Mouse (Mus musculus) lung, postnatal 36 days (tissue): ENCODE data around the gene Fam81a.

ENCODE experiments used
- DNase-seq: peaks from one replicate; pipeline ENCODE4 v3.0.0; 2022; ENCODE audit warnings: mixed read lengths

Gene Fam81a

DNA sequence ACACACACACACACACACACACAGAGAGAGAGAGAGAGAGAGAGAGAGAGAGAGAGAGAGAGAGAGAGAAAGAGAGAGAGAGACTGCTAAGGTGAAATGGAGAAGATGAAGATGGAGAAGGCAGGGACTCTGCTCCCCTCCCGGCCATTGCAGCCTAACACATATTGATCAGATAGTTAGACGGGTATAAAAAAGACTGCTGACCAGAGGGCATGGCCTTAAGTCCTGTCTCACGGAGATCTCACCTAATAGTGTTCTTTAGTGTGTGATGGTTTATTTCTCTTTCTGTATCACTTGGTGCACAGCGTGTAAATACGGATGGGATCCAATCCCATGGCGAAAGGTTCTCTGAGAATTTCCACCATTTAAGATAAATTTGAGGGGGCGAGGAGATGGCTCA lies at the start of gene Fam81a:
Fam81a (minus strand) TSS at position 101 of the 400 bp plus-strand sequence.
- DNase-seq, result no peak

DNA sequence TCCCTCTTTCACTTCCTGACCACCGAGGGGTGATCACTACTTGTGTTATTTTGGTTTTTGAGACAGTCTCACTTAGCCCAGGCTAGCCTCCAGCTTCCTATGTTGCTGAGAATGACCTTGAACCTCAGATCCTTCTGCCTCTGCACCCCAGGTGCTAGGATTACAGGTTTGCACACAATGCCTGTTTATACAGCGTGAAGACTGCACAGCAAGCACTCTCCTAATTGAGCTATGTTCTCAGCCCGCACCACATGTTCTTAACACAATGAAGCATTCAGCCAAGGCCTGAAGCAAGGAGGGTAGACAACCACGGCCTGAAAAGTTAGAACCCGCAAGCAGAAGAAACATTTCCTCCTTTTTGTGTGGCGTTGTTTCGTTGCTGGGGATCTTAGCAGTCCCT lies 40.3 kb upstream of the Fam81a start:
- no peak for DNase-seq

DNA sequence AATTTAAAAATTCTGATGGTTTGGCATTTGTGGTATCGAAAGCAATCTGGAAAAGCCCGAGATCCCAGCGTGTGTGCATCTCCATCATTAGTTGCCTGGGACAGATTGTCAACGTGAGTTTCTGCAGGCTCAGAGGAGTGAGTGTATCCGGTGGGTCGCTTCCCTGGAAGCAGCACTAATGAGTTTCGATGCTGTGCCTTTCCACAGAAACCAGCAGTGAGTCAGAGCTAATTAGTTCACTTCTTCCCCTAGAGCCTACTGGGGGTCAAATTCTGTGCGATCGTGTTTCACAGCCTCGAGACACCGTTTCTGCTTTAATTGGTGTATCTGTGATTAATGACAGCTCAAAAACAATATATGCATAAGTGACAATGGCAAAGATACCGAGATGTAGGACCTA lies 39.4 kb upstream of the Fam81a start:
- DNase-seq, result no peak

DNA sequence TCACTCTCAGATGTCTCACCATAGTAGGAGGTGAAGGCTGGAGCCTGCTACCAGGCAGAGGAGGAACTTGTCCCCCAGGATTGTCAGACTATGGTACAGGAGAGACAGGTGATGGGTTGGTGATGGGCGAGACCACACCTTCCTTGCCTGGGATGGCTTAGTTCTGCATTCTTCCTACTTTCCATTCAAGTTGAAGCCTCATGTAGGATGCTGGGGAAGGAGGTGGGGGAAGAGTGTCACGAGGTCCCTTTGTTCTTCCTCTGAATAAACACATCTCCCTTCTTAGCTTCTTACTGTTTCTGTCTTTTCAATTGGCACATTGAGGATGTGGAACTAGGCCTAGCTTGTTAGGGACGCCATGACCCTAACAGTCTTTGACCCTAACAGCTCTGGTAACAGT lies 33.9 kb upstream of the Fam81a start:
- no peak for DNase-seq

DNA sequence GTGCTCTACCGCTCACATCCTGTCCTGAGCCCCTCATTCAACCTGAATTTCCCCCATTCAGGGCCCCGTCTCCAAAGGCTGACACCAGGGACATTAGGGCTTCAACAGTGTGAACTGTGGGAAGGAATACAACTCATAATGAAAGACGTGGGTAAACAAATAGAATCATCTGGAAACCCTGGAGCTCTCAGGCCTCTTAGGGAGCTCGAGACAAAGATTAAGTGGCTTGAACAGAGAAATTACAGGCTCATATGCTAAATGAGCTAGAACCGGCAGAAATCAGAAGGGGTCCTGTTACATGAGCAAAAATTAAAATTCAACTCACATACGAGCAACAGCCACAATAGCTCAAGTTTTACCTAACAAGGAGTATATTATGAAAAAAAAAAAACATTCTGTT lies 32.5 kb upstream of the Fam81a start:
- DNase-seq, result no peak

DNA sequence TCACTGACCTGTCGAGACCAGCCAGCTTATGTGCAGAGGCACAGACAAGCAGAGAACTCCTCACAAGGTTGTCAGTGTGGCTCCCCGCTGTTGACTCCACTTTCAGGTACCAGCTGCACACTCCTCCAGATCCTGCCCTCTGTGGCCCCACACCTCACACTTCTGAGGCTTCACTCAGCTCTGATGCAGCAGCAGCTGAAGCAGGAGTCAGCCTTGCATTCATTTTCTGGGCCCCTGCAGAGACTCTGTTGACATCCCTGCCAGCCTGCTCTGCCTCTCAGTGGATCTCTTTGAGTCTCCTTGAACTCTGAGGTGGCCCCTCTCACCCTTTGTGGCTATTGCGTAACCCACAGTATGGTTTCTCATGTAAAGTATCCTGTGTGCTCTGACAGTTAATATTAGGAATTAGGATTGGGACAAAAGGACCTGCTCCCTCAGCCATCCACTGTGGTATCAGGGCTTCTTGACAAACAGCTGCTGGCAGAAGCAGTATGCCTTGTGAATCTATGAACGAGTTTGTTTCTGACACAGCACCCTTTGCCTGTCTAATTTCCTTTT lies 32.0 kb upstream of the Fam81a start:
- no peak for DNase-seq

DNA sequence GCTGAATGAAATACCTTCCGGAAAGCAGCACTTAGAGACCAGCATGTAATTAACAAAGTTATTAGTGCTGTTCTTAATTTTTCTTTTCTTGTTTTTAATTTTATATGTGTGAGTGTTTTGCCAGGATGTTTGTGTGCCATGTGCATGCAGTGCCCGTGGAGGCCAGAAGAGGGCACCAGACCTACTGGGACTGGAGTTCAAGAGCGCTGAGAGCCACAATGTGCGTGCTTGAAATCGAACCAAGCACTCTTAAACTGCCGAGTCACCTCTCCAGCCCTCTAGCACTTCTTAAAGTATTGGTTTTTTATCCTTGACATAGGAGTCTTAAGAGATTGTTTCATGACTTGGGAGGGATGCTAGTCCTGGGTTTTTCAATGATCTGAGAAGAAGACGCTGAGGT lies 26.6 kb upstream of the Fam81a start:
- peak; percentile 3 for DNase-seq

DNA sequence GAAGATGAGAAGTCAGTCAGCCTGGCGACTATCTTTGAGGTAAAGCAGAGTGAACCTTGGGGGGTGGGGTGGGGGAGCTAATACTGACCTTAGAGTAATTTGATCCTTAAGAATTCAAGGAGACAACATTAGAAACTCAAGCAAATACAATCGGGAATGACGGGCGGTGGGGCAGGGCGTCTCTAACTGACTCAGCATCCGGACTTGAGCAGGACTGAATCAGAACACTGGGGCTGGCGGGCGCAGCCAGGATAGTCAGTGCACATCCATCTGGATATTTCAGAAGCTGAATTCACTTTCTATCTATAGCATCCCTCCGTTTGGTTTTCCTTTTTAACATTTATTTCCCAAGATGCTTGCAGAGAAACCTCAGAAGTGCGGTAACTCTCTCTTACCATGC lies 17.7 kb upstream of the Fam81a start:
- DNase-seq, result no peak

DNA sequence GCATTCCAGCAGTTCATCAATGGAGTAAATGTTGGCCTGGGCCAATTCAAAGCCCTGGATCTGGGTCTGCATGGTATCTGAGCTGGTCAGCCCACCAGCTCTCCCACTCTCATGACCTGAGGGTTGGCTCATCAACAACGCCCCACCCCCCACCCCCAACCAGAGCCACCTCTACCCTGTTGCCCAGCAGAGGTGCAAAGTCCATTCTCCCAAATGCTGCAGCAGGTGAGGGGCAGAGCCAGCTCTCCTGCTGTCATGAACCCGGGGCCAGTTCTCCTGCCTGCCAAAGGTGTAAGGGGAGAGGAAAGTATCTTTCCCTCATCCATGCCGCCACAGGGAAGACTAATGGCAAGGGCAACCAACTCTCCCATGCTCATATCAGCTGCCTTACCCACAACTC lies 5.3 kb upstream of the Fam81a start:
- DNase-seq, result no peak

DNA sequence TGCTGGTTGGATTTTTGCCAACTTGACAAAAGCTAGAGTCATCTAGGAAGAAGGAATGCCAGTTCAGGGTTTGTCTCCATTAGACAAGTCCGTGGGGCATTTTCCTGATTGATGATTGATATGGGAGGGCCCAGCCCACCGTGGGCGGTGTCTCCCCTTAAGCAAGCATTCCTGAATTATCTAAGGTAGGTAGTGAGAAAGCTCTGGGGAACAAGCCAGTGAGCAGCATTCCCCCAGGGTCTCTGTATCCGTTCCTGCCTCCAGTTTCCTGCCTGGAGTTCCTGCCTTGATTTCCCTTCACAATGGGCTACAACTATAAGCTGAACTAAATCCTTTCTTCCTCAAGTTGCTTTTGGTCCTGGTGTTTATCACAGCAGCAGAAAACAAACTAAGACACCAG lies 3.1 kb upstream of the Fam81a start:
- DNase-seq, result no peak

DNA sequence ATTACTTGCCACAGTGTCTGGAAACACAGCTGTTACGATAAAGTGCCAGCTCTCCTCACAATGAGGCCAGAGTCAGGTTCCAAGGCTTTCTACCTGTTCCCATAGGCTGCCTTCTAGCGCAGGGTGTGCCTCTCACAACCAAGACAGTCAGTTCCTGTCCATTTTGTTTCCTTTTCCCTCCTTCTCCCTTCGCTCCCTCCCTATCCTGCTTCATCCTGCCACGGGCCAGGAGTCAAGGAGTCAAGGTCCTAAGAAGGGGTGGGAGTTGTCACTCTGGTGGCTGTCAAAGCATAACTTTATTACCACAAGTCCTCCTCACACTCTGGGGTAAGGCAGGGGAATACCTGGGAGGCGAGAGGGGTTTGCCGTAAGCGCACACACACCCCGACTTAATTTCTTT lies 966 bp upstream of the Fam81a start:
- DNase-seq, result no peak

DNA sequence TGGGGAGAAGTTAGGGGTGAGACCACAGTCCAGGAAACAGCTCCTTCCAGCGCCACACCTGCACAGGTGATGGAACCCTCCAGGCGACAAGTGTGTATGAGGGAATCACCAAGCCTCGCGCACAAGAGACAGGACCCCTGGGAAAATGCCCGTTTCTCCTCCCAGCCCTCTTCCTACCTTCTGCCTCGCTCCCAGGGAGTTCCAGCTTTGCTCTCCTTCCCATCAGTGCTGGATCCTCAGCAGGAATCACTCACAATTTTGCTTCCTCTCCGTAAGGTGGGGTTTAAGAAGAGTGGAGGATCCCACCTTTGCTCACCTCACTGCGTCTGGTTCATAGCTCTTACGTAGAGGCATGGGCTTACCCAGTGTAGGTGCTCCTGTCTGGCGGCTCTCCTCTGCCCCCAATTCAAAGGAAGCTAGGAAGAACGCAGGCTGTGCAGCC lies 454 bp downstream of the Fam81a start:
- no peak for DNase-seq

DNA sequence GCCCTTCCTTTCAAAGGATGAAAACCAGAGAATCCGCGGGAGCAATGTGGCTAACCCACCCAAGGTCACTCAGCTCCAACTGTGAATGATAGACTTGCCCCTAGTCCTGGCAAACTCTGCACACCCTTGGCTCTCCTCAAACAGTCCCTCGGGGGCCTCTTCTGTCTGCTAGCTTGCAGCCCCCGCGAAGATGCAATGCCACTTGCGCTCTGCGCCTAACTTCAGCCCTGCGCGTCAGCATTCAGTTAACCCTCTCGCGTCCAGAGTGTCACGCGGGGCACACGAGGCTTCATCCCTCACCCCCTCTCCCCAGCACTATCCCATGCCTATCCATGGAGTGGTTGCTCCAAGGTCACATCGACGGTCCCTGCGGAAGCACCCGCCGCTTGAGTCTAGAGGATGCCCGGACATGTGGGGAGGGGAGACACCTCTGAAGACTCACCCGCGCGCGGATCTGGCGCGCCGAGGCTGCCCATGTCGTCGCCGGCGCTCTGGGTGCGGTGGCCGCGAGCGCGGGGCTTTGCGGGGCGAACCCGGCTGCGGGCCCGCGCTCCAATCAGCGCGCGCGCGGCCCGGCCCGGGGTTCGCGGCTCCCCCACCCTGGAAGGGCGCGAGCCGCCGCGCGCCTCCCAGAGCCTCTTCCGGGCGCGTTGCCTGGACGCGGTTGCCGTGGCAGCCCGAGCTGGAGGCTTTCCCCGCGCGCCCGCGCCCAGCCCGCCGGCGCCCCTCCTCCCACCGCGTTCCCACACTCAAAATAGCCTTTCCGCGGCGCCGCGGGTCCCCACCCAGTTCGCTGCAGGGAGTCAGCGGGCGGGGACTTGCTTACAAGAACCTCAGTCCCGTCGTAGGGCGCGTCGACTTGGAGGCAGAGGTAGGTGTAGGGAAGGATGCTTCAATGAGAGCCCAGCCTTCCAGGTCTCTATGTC lies 1.2 kb downstream of the Fam81a start:
- DNase-seq, result peak; percentile 66

DNA sequence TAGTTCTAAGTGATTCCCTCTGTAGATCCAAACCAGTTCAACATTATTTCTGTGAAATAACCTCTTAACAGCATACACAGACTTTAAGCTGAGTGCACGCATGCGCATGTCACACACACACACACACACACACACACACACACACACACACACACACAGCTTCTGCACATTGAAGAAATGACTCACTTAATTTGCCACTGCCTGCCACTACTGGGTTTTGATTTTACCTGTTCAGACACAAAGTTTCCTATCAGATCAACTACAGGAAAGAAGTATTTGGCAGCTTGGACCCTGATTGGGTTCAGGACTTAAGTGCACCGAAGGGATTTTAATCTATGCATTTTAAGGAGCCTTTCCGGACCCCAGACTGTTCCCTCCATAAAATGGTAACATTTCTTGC lies 2.0 kb downstream of the Fam81a start:
- no peak for DNase-seq

DNA sequence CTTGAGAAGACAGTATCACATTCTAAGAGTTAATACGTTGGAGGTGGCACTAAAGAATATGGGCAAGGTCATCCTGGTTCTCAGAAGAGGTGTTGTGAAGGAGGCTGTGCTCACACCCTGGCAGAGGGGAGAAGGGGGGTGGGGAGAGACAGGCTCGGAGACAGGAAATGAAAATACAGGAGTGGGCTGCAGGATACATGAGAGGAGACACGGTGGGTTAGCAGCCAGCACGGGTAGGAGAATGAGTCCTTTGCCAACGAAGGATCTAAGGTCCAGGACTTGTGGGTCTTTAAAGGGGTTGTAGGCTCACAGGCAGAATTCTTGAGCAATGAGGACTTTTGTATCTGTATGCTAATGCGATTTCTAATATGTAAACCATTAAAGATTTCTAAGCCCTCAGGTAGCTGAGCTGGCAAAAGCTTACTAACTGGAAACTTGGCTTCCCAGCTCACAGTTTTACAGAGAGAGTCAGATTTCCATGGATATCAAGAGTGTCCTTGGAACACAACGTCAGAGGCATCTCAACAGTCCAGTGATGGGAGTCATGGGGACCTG lies 3.0 kb downstream of the Fam81a start:
- DNase-seq, result no peak

DNA sequence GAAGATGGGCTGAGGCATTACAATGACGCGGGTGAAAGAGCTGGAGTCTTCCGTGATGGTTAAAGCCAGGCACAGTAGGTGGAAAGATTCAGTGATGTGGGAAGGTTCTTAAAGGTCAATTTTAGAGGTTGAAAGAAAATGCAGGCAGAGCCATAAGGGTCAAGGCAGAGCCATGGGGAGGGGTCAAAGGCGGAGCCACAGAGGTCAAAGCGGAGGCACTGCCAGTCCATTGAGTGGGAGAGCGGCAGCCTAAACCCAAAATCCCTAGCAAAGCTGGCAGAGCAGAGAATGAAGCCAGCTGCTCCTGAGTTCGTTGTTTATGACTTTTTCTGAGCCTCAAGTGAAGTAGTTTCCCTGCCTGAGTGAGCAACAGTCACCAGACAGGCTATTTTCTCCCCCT lies 3.8 kb downstream of the Fam81a start:
- no peak for DNase-seq

DNA sequence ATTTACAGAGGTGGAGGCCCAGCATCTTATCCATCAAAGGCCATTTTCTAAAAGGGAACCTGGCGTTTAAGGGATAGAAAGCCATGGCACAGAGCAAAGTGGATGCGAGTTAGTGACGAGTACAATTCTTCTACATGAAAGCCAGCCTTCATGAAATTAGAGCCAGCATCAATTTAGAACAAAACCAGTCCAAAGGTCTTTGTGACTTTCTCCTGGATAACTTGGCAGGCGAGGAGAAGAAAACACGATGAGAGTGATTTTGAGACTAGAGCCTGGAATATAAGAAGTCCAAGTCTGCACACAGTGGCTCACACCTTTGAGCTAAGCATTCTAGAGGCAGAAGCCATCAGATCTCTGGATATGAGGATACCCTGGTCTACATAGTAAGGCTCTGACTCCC lies 4.4 kb downstream of the Fam81a start:
- DNase-seq, result no peak

DNA sequence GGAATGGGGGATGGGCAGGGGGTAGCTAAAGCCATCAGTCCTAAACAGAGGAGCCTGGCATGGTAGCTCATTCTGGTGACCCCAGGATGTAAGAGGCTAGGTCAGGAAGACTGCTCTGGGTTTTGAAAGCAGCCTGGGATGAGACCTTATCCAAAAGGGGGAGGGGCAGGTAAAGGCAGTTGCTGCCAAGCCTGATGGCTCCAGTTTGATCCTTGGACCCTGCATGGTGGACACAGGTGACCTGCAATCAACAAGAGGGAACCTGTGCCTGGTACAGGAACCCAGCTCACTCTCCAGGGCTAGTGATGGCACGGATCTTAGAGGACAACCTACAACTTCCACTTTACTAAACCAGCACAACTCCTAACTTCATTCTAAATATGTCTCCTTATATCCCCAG lies 7.2 kb downstream of the Fam81a start:
- DNase-seq, result no peak

DNA sequence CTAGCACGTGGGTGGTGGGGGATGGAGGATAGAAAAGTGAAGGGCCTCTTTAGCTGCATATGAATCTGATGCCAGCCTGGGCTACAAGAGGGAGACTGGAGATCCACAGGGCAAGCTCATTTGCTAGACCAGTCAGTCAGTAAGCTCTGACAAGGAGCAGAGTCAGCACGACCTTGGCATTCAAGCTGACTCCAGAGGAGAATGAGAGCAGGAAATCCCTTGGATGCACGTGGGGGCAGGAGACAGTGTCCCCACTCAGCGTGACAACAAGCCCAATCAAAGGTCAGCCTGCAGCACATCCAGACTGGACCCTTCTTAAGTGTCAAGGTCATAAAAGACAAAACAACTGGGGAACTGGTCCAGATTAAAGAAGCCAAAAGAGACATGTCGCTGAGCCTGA lies 7.6 kb downstream of the Fam81a start:
- no peak for DNase-seq

DNA sequence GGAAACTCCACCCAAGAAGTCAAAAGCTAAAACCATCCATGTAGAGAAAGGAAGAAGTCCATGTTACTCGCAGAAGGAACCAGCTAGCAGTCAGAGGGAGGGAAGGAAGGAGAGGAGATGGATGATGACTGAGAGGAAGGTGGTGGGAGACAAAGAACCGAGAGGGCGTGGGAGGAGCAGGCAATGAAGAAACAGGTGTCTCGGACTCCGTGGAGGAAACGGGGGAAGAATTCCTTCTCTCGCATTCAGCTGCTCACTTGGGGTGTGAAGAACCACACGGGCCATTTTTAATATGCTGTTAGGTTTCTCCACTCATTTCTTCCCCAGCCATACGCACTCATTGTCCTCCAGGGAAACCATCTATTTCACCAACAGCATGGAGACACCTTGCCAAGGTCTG lies 8.1 kb downstream of the Fam81a start:
- DNase-seq, result no peak

DNA sequence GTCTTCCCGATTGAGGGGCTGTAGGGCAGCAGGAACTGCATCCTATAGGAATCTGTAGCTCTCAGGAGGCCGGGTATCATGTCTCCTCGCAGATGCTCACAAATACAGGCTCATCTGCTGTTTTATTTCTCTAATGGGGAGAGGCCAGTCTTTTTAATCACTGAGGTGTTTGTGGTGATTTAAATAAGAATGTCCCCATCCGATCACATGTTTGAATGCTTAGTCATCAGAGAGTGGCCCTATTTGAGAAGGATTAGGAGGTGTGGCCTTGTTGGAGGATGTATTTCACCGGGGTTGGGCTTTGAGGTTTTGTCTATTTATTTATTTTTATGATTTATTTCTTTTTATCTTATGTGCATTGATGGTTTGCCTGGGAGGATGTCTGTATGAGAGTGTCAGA lies 11.6 kb downstream of the Fam81a start:
- no peak for DNase-seq

DNA sequence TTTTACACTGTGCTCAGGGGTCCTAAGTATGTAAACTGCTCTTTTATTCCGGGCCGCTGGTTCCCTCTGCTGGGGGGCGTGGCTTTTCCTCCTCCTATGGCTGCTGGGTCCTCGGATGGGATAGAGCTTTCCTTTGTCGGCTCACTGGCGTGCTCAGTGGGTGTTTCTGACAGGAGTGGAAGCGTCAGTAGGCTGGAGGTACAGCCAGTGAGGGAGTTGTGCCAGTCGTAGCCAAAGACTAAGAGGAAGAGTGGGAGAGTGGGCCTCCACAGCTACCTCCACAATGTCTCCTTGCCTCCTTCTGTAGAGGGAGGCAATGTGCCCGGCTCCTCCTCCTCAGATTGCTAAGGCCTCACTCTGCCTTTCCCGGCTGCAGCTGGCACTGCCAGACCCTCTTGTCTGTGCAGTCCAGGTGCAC lies 30.5 kb downstream of the Fam81a start:
- DNase-seq, result no peak

DNA sequence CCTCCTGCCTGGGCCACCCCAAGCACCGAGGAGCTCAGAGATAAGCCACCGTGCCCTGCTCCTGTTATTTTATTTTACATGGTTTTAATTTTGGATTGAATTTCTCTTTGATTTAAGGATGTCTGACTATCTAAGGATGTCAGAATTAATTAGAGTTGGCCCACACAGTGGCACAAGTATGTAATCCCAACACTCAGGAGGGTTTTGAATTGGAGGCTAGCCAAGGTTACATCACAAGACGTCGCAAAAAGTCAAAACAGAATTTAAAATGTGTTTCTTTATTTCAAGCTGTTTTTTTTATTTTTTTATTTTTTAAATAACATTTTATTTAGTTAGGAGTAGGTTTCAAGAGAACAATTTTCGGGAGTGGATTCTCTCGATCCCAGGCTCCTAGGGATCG lies 31.5 kb downstream of the Fam81a start:
- DNase-seq, result no peak

DNA sequence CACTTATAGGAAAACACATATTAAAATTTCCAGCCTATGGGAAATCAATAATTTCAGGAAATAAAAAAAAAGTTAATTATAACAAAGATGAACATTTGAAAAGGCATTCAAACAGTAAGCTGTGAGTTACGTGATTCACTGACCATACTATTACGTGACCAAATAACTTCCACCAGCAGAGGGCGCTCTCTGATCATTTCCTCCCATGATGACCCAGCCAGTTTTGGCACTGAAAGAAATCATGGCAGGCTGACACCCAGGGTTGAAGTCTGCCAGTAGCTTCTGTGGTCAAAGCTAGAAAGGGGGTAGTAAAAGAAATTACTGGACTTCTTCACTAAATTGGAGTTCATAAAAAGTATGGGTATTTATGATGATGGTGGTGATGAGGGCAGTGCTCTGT lies 33.1 kb downstream of the Fam81a start:
- peak; percentile 91 for DNase-seq
